Mouse (Mus musculus) layer of hippocampus, adult 11-12 months (tissue): ENCODE measurements at regions not wholly inside any gene's neighbourhood (a gene's known extent, or its start where the extent isn't known, plus 50 kb on each side); places are given as distances from the start of the nearest gene placed in this dataset.
"Not testable (repeated sequence)": the region's sequence is repeated elsewhere in the genome, so short reads cannot be mapped to it uniquely, and the experiment has no call there.

ENCODE experiments used
- DNase-seq: peaks from one replicate; pipeline ENCODE4 v3.0.0; 2022; ENCODE audit warnings: low spot score

GRCm38 (mm10) chr2:179128018-179128417, 314.2 kb upstream of the Cdh4 start:
- DNase-seq, result no peak

GRCm38 (mm10) chr2:179128432-179128831, 313.8 kb upstream of the Cdh4 start:
- no peak for DNase-seq

DNA sequence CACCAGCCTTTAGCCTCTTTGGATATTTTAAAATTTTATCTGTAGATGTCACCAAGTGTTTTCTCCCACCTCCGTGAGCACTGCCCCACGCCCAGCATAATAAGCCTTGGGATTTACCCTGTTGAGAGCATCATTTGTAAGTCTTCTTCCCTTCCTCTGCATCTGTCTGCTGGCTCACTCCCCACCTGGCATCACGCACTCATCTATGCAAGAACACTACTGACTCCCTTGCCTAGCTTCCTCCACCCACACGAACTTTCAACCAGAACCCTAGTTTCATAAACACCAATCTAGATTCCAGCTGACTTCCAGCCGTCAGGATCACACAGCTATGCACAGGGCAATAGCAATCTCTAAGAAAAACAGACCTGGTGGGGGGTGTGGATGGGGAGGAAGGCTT, 311.2 kb upstream of the Cdh4 start:
- peak; percentile 8 for DNase-seq

- no peak for DNase-seq
Measured at GRCm38 (mm10) chr2:179142313-179142712, 299.9 kb upstream of the Cdh4 start.

GRCm38 (mm10) chr2:179145726-179146125, 296.5 kb upstream of the Cdh4 start:
- DNase-seq, result no peak

DNA sequence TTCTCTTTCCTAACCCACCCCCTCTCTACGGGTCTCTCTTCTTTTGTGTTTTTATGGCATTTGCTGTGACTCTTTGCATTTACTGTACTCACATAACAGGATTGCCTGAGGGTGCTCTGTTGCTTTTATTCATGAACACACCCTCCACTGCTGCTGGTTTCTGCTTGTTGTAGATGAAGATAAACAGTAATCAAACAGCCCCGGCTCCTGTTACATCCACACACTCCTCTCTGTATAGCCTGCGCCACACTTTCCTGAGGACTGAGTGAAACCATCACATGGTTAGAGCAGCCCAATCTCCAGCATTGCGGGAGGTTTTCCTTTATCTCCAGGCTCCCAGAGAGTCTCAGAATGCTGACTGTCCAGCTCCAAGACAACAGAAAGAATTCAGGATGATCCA, 296.0 kb upstream of the Cdh4 start:
- DNase-seq, result no peak

DNA sequence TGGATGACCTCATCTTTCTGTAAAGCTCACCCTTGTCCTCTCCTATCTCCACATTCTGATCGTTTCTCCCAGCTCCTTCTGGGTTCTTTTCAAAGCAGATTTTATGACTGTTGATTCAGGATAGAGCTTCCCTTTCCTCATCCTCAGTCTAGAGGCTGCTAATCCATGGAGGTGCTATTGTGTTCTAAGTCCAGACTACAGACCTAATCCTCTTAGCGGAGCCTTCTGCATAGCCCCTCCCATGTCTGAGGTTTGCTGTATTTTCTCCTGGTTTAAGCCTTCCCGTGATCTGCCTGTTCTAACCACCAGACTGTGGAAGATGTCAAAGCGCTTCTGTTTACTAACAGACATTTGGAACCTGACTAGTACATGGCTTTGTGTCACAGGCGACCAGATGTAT, 294.0 kb upstream of the Cdh4 start:
- no peak for DNase-seq

DNA sequence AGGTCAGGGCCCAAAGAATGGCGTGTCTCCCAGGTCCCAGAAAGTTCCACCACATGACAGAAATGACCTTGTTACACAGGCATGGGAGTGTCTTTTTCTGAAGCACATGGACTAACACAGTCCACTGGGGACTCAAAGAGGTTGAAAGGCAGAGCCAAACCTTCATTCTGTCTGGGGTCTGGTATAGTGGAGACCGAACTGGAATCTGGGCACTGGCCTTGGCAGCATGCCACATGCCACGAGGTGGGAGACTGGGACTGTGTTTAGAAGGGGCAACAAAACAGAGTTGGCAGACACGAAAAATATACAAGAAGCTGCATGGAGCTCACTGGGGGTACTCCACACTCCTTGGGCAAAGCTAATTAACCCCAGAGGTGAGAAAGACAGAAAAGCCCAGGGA, 293.6 kb upstream of the Cdh4 start:
- no peak for DNase-seq

DNA sequence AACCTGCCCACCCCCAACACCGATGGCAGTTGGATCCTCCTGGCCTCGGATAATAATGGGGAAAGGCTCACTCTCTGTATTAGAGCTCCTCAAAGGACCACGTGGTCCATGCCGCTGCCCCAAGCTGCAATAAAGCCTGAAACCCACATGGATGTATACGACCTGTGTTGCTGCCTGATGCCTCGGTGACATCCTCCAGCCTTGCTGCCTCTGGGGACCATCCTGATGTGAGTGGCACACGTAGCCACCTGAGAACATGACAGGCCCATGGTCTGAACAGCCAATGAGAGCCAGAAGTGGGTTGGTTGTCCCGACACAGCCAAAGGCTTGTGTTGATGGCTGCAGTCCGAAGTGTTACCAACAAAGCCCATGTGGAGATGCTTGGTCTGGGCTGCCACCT, 283.4 kb upstream of the Cdh4 start:
- no peak for DNase-seq

- no peak for DNase-seq
Measured at GRCm38 (mm10) chr2:179163116-179163515, 279.1 kb upstream of the Cdh4 start.

- no peak for DNase-seq
Measured at GRCm38 (mm10) chr2:179170157-179170556, 272.1 kb upstream of the Cdh4 start.

DNA sequence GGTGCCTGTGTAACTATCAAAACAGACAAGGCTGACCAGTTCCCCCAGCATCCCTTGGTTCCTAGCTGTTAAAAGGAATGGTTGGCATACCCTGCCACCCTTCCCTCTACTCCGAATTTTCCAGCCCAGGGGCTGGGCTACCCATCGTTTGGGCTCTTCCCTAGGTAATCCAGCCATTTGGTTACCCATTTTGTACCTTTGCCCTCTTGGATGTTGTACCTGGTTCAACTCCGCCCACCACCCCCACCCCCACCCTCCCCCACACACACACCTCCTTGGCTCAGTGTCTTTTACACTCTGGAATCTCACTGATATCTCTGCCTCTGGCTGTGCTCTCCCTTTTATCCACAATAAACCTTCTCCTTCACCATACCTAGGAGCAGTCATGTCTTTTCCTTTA, 271.6 kb upstream of the Cdh4 start:
- no peak for DNase-seq

DNA sequence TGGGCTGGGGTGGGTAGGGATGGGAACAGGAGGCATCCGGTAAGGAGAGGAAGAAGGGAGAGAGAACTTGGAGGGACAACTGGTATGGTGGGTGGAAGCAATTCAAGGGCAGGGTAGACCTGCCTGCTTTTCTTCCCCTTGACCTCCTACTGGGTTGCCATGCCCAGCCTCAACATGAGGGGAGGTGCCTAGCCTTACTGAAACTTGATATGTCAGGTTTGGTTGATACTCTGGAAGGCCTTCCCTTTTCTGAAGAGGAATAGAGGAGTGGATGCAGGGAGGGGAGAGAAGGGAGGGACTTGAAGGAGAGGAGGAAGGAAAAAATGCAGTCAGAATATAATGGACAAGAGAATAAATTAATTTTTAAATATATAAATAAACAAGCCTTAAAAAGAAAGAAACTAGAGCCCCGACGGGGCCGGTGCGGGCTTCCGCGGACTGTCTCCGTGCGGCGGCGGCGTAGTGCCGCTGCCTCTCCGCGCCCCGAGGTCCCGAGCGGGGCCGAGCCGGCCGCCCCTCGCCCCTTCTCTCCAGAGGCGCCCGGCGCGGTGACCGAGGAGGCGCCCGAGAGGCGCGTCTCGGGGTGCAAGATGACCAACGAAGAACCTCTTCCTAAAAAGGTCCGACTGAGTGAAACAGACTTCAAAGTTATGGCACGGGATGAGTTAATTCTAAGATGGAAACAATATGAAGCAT, 265.2 kb upstream of the Cdh4 start:
- not testable (repeated sequence) for DNase-seq

DNA sequence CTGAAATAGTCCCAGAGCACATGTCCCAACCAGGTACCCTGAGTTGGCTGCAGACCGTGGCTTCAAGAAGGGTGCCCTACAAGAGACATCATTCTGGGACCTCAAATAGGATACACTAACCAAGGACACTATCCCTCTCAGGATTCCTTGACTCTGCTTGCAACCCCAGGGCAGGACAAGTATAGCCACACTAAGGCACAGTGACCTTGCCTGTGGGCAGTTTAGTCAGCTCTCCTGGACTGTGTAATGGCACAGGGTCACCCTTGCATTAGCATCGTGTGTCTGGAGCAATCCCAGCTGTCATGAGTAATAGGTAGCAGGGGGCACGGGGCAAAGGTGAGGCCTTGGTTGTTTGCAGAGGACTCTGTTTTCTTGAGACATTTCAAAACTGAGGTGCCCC, 260.9 kb upstream of the Cdh4 start:
- DNase-seq, result no peak

DNA sequence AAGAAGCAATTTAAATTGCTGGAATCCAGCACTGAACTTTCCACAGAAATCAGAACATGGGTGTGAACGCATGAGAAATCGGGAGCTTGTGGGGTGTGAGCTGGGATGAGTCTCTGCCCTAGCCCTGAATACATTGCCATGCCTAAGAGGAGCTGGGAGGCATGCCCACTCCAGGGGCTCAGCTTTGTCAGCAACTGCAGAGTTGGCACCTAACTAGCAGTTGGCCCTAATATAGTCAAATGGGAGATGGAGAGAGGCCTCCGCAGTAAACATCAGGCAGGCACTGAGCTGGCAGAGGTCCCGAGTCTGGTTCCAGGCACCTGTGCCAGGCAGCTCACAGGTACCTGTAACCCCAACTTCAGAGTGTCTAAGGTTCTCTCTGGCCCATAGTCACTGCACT, 260.1 kb upstream of the Cdh4 start:
- no peak for DNase-seq

DNA sequence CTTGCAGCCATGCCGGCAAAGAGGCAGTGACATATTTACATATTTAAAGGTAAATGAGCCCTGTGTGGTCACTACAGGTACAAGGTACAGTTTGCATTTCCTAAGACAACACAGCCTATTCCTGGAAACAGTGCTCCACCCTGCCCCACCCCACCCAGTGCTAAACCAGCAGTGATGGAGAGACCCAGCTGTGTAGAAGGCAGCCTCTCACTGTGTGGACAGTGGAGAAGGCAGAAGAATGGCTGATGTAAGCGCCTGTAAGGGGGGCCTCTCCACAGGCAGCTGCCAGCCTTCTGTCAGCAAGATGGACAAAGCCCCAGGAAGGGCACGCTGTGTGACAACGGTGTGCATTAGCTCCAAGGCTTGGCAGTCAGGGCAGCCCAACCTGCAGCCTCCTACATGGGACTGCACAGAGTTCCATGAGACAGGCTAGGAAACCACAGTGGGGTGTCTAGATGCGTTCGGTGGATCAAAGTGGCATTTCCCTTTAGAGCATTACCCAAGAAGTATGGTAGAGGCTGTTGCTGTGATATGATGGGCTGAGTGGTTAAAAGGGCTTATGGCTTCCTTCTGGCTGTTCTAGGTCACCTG, 249.2 kb upstream of the Cdh4 start:
- no peak for DNase-seq

DNA sequence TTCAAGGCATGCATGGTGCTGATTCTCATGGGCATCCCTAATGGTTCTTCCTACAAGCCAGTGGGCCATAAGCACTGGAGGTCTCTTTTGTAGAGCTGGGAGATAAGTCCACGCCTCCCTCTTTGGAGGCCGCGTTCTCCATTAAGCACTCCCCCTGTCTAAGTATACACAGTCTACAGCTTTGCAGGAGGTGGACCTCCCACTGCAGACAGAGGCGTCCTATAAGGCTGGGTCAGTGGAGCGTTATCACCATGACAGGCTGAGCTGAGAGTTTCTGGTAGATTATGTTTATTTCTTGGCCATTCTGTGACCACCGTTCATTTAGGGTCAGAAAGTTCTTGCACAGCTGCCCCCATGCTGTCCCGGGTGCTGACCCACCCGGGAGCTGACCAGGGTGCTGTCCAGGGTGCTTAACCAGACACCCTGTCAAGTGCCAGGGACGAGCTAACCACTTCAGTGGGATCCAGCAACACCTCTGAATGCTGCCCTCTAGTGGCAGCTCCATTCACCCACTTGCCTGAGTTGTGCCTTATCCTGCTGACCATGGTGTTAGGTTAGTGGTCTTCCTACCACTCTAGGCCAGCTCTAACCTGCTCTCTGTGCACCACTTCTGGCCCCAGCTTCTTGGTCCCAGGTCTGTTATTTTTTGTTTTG, 248.6 kb upstream of the Cdh4 start:
- DNase-seq, result peak; percentile 82

- DNase-seq, result no peak
Measured at GRCm38 (mm10) chr2:179197471-179197870, 244.8 kb upstream of the Cdh4 start.

DNA sequence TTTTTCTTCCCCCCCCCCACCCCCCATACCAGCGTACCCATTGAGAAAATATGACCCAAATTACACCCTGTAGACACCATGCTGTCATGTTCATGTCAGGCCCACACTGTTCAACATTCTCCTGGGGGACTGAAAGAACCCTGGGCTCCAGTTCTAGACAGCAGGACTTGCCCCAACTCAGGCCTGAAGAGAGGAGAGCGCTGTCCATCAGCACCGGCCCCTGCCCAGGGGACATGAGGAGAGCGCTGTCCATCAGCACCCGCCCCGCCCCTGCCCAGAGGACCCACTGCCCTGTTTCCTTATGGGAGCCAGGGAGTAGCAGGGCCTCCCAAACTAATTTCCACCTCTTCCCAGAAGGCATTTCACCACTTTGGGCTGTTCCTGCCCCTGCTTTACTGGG, 241.7 kb upstream of the Cdh4 start:
- DNase-seq, result no peak

GRCm38 (mm10) chr2:179210164-179210805, 231.9 kb upstream of the Cdh4 start:
- no peak for DNase-seq

- DNase-seq, result no peak
Measured at GRCm38 (mm10) chr2:179216773-179217172, 225.5 kb upstream of the Cdh4 start.

DNA sequence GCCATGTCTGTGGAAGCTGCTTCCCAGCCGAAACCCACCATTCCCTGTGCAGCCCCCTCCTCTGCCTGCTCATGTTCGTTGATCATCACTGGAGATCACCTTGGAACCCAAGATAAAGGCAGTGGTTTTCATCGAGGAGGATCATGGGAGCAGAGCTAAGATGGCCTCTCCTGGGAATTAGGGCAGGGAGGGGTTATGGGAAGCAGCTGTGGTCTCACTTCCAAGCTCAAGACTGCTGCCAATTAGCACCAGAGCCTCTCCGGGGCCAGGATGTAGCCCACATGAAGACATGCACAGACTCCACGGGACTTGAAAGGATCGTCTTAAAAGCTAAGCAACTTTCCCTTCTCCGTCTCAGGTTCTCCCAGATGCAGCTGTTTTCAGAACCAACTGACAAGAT, 214.1 kb upstream of the Cdh4 start:
- DNase-seq, result no peak

- no peak for DNase-seq
Measured at GRCm38 (mm10) chr2:179231708-179232354, 210.4 kb upstream of the Cdh4 start.
